Mouse (Mus musculus) CH12.LX (cell line): ENCODE measurements around the gene Naa60.

Source experiments
- CHD2 ChIP-seq: IDR thresholded peaks from 2 replicates; pipeline ENCODE4 v1.6.1; 2011; ENCODE audit warnings: low read length, improper control_type of control experiment
- CTCF ChIP-seq, 2 experiments: IDR thresholded peaks in 1 of 2; conservative IDR thresholded peaks in 1 of 2; 2 replicates each; pipeline ENCODE4 v1.5.1; 2011 to 2012; ENCODE audit warnings: low read depth in 2 of 2, low read length in 2 of 2, improper control_type of control experiment in 1 of 2, inconsistent platforms in 1 of 2, mild to moderate bottlenecking in 1 of 2, moderate library complexity in 1 of 2
- EP300 ChIP-seq: IDR thresholded peaks from 2 replicates; pipeline ENCODE4 v1.6.1; 2011; ENCODE audit warnings: low read length, improper control_type of control experiment
- MYC ChIP-seq: IDR thresholded peaks from 2 replicates; pipeline ENCODE4 v1.6.1; 2011; ENCODE audit warnings: low read depth, mild to moderate bottlenecking, improper control_type of control experiment, low read length
- POLR2A ChIP-seq: IDR thresholded peaks from 2 replicates; pipeline ENCODE4 v1.6.1; 2011; ENCODE audit warnings: low read depth, mild to moderate bottlenecking, improper control_type of control experiment, low read length
- POLR2AphosphoS2 ChIP-seq: IDR thresholded peaks from 2 replicates; pipeline ENCODE4 v1.6.1; 2011; ENCODE audit warnings: low read depth, low read length, improper control_type of control experiment
- RAD21 ChIP-seq: IDR thresholded peaks from 2 replicates; pipeline ENCODE4 v1.6.1; 2011; ENCODE audit warnings: low read depth, mild to moderate bottlenecking, low read length, improper control_type of control experiment, moderate library complexity
- SMC3 ChIP-seq: IDR thresholded peaks from 2 replicates; pipeline ENCODE4 v1.6.1; 2011; ENCODE audit warnings: low read depth, low read length, improper control_type of control experiment
- TCF12 ChIP-seq: IDR thresholded peaks from 2 replicates; pipeline ENCODE4 v1.6.1; 2014; ENCODE audit warnings: low read depth, mild to moderate bottlenecking, inconsistent platforms, low read length, improper control_type of control experiment
- USF1 ChIP-seq: IDR thresholded peaks from 2 replicates; pipeline ENCODE4 v1.6.1; 2014; ENCODE audit warnings: low read depth, mild to moderate bottlenecking, inconsistent platforms, low read length, improper control_type of control experiment
- ZMIZ1 ChIP-seq: IDR thresholded peaks from 2 replicates; pipeline ENCODE4 v1.6.1; 2012; ENCODE audit warnings: low read depth, mild to moderate bottlenecking, inconsistent platforms, low read length, improper control_type of control experiment
- ZNF384 ChIP-seq: IDR thresholded peaks from 2 replicates; pipeline ENCODE4 v1.6.1; 2012; ENCODE audit warnings: low read depth, low read length, improper control_type of control experiment, inconsistent platforms

DNA sequence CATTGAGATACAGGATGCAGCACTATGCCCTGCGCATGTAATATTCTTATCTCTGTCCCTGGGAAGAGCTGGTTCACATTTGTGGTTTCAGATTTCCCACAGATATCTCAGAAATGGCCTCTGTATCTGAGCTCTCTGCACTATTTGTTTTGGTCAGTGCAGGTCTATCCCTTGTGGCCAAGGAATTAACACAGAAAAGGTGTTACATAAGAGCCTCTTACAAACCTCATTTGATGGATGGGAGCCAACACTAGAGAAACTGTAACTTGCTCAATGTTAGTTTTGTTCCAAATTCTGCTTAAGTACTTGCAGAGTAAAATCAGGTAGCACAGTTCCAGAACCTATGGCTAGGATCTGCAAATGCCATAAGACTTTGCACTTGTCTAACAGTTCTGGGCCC, 61.9 kb downstream of the Naa60 start:
- TF ChIP-seq POLR2A, result no peak
- TF ChIP-seq USF1, result no peak
- TF ChIP-seq POLR2AphosphoS2, result no peak
- TF ChIP-seq SMC3, result no peak
- no peak for TF ChIP-seq EP300
- TF ChIP-seq ZMIZ1, result no peak
- no peak for TF ChIP-seq RAD21
- TF ChIP-seq ZNF384, result no peak
- no peak for TF ChIP-seq CTCF (conservative IDR thresholded peaks at IDR 0.05 in 1 of 2, IDR thresholded peaks at IDR 0.05 in 1 of 2; ENCODE audit: low read depth in 2 of 2, low read length in 2 of 2)
- TF ChIP-seq CHD2, result no peak
- TF ChIP-seq TCF12, result no peak
- TF ChIP-seq MYC, result no peak
